Mouse (Mus musculus): ENCODE measurements at regions not wholly inside any gene's neighbourhood (a gene's known extent, or its start where the extent isn't known, plus 50 kb on each side); places are given as distances from the start of the nearest gene placed in this dataset.

DNA sequence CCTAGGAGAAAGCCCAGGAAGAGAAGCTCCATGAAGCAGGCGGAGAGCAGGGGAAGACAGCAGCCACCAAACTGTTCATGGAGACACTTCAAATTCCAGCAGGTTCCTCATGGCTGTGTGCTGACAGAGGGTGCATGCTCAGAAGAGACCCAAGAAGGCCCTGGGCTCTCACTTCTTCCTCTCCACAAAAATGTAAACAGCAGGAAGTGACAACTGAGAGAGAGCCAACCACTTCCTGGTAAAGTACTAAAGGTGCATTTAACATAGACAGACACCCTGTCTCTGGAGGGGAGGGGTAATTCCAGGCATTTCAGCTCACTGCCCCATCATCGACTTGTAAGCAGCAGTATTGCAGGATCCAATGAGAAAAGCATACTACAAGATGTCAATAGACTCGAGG is 85.8 kb upstream of the 1700021F07Rik start:
- TF ChIP-seq CTCF (IDR thresholded peaks at IDR 0.05) (no peak), EP300 (IDR thresholded peaks at IDR 0.05; ENCODE audit: insufficient read depth, low read depth, low read length) (no peak), POLR2A (IDR thresholded peaks at IDR 0.05; ENCODE audit: insufficient read depth, low read depth, low read length) (no peak)
